Mouse (Mus musculus): ENCODE measurements at regions not wholly inside any gene's neighbourhood (a gene's known extent, or its start where the extent isn't known, plus 50 kb on each side); places are given as distances from the start of the nearest gene placed in this dataset.

- no peak overlapping the region for H3K4me3 ChIP-seq (ENCODE audit: low read depth, low read length)
- peaks cover 6% of the 10 kb centered on the region for H3K4me1 ChIP-seq (ENCODE audit: insufficient read depth, low read depth, low read length)
- no peaks in the 10 kb centered on the region for H3K36me3 ChIP-seq (replicated peaks)
- H3K27me3 ChIP-seq (ENCODE audit: insufficient read depth, low read length): peaks cover 29% of the 10 kb centered on the region
- peak; percentile 6 for DNase-seq (ENCODE audit: low spot score)
- peak; percentile 45; the same call in 1 of the 2 replicates for ATAC-seq (ENCODE audit: extremely low read depth, insufficient number of reproducible peaks, low FRiP score, poor library complexity, severe bottlenecking)
- no peak for TF ChIP-seq POLR2AphosphoS5 (IDR thresholded peaks at IDR 0.05; ENCODE audit: insufficient replicate concordance, low read depth, low read length)
- 0 out of 2 replicates have a peak, but pooled peaks have one; percentile 8 for TF ChIP-seq CTCF (IDR thresholded peaks at IDR 0.05; ENCODE audit: low read depth, low read length)
- H3K9me3 ChIP-seq (replicated peaks): no peaks in the 10 kb centered on the region
These were observed 59.9 kb upstream of the Zfand6 start for GRCm38 (mm10) chr7:84749434-84750301.

DNA sequence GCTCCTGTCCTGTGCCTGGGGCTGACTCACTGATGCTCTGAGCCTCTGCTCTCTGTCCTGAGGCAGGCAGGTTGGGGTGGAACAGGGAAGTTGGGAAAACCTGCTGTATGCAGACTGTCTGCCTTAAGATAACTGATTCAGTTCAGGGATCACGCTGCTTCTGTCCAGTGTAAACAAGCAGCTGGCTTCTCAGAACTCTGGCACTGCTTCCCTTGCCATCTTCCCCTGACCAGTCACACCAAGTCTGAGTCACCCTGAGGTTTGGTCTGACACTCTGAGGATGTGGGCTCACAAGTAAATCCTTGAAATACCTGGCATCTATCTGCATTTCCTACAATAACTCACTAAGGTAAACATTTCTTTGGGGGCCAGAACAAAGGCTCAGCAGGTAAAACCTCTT is 58.1 kb upstream of the Zfand6 start:
- peaks cover 29% of the 10 kb centered on the region for H3K27me3 ChIP-seq (ENCODE audit: insufficient read depth, low read length)

DNA sequence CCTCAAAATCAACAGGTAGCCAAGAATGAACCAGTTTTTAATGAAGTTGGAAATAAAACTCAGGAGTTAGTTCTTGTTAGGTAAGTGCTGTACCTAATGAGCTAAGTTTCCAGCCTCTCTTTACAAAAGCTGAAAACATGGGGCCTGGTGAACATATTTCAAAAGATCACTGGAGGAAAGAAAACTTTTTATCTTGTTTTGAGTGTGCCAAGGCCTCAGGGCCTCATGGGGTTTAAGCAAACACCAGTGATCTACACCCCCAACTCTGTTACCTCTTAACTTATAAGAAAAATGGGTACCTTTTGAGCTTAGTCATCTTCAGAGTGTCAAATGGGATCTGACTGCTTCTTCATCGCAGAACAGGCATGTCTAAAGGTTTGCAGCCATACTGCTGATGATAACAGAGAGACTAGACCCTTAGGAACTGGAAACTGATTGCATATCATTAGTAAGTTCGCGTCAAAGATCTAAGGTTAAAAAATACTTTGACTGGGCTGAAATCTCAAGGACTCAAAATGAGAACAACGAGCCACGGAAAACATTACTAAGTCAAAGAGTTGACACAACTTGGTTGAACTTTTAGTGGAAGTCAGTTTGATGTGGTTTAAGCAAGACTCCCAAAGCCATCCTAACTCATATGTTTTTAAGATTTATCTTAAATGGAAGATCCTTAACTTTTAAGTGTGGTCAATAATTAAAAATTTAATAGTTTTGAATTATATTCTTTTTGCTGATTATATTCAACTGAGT is 54.7 kb upstream of the Zfand6 start:
- no peak for DNase-seq (ENCODE audit: low spot score)
- no peak overlapping the region for H3K4me3 ChIP-seq (ENCODE audit: low read depth, low read length)
- H3K36me3 ChIP-seq (replicated peaks): no peaks in the 10 kb centered on the region
- peaks cover 16% of the 10 kb centered on the region for H3K27me3 ChIP-seq (ENCODE audit: insufficient read depth, low read length)
- no peak for TF ChIP-seq POLR2AphosphoS5 (IDR thresholded peaks at IDR 0.05; ENCODE audit: insufficient replicate concordance, low read depth, low read length)
- no peak for TF ChIP-seq GATA2 (IDR thresholded peaks at IDR 0.05; ENCODE audit: borderline replicate concordance, low read depth, low read length)
- TF ChIP-seq TAL1 (conservative IDR thresholded peaks at IDR 0.05; ENCODE audit: low read depth, low read length): no peak
- no peak for TF ChIP-seq CTCF (IDR thresholded peaks at IDR 0.05; ENCODE audit: low read depth, low read length)
- no peak for TF ChIP-seq GATA1 (IDR thresholded peaks at IDR 0.05; ENCODE audit: borderline replicate concordance, low read length)
- ATAC-seq (ENCODE audit: extremely low read depth, insufficient number of reproducible peaks, low FRiP score, poor library complexity, severe bottlenecking): no peak
- peaks cover 14% of the 10 kb centered on the region; the same call in 1 of the 2 replicates for H3K4me1 ChIP-seq (ENCODE audit: insufficient read depth, low read depth, low read length)
- H3K9me3 ChIP-seq (replicated peaks): no peaks in the 10 kb centered on the region

More for the DNA sequence above, 58.1 kb upstream of the Zfand6 start:
- ATAC-seq (ENCODE audit: extremely low read depth, insufficient number of reproducible peaks, low FRiP score, poor library complexity, severe bottlenecking) (no peak), DNase-seq (ENCODE audit: low spot score) (no peak)
- Histone ChIP-seq H3K4me1 (ENCODE audit: insufficient read depth, low read depth, low read length) (peaks cover 6% of the 10 kb centered on the region), H3K9me3 (replicated peaks) (no peaks in the 10 kb centered on the region), H3K4me3 (ENCODE audit: low read depth, low read length) (no peak overlapping the region), H3K36me3 (replicated peaks) (no peaks in the 10 kb centered on the region)
- TF ChIP-seq GATA1 (IDR thresholded peaks at IDR 0.05; ENCODE audit: borderline replicate concordance, low read length) (no peak), CTCF (IDR thresholded peaks at IDR 0.05; ENCODE audit: low read depth, low read length) (no peak), POLR2AphosphoS5 (IDR thresholded peaks at IDR 0.05; ENCODE audit: insufficient replicate concordance, low read depth, low read length) (no peak), GATA2 (IDR thresholded peaks at IDR 0.05; ENCODE audit: borderline replicate concordance, low read depth, low read length) (no peak), TAL1 (conservative IDR thresholded peaks at IDR 0.05; ENCODE audit: low read depth, low read length) (no peak)

GRCm38 (mm10) chr7:84739965-84740390 is 50.2 kb upstream of the Zfand6 start:
- no peaks in the 10 kb centered on the region for H3K9me3 ChIP-seq (replicated peaks)
- H3K4me3 ChIP-seq (ENCODE audit: low read depth, low read length): no peak overlapping the region
- DNase-seq (ENCODE audit: low spot score) (no peak), ATAC-seq (ENCODE audit: extremely low read depth, insufficient number of reproducible peaks, low FRiP score, poor library complexity, severe bottlenecking) (peak; percentile 82)
- no peaks in the 10 kb centered on the region for H3K36me3 ChIP-seq (replicated peaks)
- no peaks in the 10 kb centered on the region for H3K27me3 ChIP-seq (ENCODE audit: insufficient read depth, low read length)
- TF ChIP-seq POLR2AphosphoS5 (IDR thresholded peaks at IDR 0.05; ENCODE audit: insufficient replicate concordance, low read depth, low read length): no peak
- TF ChIP-seq TAL1 (conservative IDR thresholded peaks at IDR 0.05; ENCODE audit: low read depth, low read length): no peak
- TF ChIP-seq GATA1 (IDR thresholded peaks at IDR 0.05; ENCODE audit: borderline replicate concordance, low read length): no peak
- TF ChIP-seq GATA2 (IDR thresholded peaks at IDR 0.05; ENCODE audit: borderline replicate concordance, low read depth, low read length): no peak
- no peak for TF ChIP-seq CTCF (IDR thresholded peaks at IDR 0.05; ENCODE audit: low read depth, low read length)
- peaks cover 11% of the 10 kb centered on the region; the same call in 1 of the 2 replicates for H3K4me1 ChIP-seq (ENCODE audit: insufficient read depth, low read depth, low read length)

Measured in G1E (cell line).